Mouse (Mus musculus): ENCODE data around the gene Tmem200c.

Tmem200c gene

GRCm38 (mm10) chr17:68826323-68826722 lies at the start of gene Tmem200c:
TSS of gene Tmem200c (plus strand) at chr17:68826623.
- no peak for DNase-seq (ENCODE audit: low read depth, low spot score)

- DNase-seq (ENCODE audit: low read depth, low spot score), result no peak
Observed at GRCm38 (mm10) chr17:68793741-68794140, 32.7 kb upstream of the Tmem200c start.

DNA sequence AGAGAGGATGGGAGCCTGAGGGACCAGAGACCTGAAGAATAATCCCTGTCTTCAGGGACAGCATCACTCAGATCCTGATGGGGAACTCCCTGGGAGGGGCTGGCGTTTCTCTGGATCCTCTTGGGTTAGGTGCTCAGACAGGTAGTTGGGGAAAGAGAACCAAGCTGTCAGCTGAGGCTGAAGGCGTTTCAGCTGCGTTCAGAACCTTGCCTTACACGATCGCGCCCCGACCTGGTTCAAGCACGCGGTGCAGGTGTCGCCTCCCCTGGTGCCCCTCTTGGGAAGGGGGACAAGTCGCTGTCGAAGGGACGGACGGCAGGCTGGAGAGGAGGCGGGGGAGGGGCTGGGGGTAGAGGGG lies 10.2 kb downstream of the Tmem200c start:
- no peak for DNase-seq (ENCODE audit: low read depth, low spot score)

- DNase-seq (ENCODE audit: low read depth, low spot score), result no peak
Observed at GRCm38 (mm10) chr17:68837013-68837858, 10.8 kb downstream of the Tmem200c start.

GRCm38 (mm10) chr17:68837859-68838194 lies 11.4 kb downstream of the Tmem200c start:
- no peak for DNase-seq (ENCODE audit: low read depth, low spot score)

- no peak for DNase-seq (ENCODE audit: low read depth, low spot score)
Observed at GRCm38 (mm10) chr17:68839888-68840571, 13.6 kb downstream of the Tmem200c start.

- DNase-seq (ENCODE audit: low read depth, low spot score), result no peak
Observed at GRCm38 (mm10) chr17:68840572-68840939, 14.1 kb downstream of the Tmem200c start.

- no peak for DNase-seq (ENCODE audit: low read depth, low spot score)
Observed at GRCm38 (mm10) chr17:68841097-68841891, 14.9 kb downstream of the Tmem200c start.

GRCm38 (mm10) chr17:68841892-68842252 lies 15.4 kb downstream of the Tmem200c start:
- DNase-seq (ENCODE audit: low read depth, low spot score), result no peak

DNA sequence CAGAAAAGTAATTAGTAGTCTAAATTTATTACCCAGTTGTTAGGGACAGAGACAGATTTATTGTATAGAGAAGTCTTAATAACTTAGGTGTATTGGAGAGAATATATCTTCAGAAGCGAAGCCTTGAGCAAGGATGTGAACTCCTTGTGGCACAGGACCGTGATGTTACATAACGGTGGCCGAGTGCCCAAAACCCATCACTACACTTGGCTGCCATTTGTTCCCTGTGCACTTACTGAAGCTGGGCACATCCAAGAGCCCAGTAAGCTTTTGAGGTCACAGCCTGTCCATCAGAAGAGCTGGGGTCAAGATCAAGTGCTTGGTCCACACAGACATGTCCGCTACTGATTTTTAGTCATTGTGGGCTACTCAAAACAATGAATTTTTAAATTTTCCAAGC lies 19.5 kb downstream of the Tmem200c start:
- DNase-seq (ENCODE audit: low read depth, low spot score), result no peak

DNA sequence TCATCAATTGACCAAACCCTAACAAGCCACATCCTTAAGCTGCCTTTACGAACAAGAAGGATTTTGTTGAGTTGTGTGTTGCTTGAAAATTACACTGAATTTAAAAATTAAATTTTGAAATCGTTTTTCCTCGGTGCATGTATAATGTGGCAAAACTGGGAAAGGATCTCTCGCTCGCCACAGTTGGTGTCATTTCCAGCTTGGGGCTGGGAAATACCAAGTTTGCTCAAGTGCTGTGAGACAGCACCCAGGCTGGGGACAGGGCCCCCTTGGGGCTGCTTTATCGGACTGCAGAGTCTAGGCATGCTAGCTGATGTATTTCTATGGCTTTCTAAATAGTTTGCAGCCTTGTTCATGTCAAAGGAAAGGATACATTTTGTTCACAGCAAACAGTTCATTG lies 22.3 kb downstream of the Tmem200c start:
- no peak for DNase-seq (ENCODE audit: low read depth, low spot score)

- DNase-seq (ENCODE audit: low read depth, low spot score), result no peak
Observed at GRCm38 (mm10) chr17:68852171-68852966, 25.9 kb downstream of the Tmem200c start.

- DNase-seq (ENCODE audit: low read depth, low spot score), result no peak
Observed at GRCm38 (mm10) chr17:68864175-68864574, 37.8 kb downstream of the Tmem200c start.

- DNase-seq (ENCODE audit: low read depth, low spot score), result no peak
Observed at GRCm38 (mm10) chr17:68868439-68868838, 42.0 kb downstream of the Tmem200c start.

DNA sequence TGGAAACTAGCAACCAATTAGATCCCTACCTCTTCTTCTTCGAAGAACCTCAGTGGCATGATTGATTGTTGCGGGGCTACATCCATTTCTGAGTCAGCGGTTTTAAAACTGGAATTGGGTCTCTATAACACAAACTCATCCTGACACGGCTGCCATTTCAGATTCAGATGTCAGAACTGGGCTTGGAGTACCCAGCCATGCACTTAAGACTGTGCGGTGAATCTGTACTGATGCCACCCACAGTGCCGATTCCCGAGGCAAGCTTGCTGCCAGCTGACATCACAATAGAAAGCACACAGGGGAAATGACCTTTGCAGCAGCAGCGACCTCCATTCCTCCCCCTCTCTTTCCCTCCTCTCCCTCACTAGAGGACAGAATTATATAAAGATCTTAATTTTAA lies 47.6 kb downstream of the Tmem200c start:
- DNase-seq (ENCODE audit: low read depth, low spot score), result no peak

DNA sequence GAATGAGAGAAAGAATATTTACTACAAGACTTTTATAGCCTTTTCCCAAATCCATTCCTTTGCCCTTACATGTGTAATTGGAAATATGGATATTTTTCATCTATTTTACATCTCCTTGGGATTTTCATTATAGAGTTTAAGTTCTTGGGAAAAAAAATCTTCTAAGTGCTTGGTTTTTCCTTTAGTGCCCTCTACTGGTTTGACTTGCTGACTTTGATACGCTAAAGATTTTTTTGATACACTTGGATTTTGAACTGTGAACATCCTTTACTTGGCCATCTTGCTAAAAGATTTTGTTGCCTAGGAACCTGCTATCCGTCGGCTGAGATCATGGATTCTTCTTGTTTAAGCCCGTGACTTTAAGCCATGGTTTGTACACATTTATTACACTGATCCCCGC lies 48.8 kb downstream of the Tmem200c start:
- DNase-seq (ENCODE audit: low read depth, low spot score), result no peak

GRCm38 (mm10) chr17:68875917-68876495 lies 49.6 kb downstream of the Tmem200c start:
- no peak for DNase-seq (ENCODE audit: low read depth, low spot score)

- DNase-seq (ENCODE audit: low read depth, low spot score), result no peak
Observed at GRCm38 (mm10) chr17:68881725-68882524, 55.5 kb downstream of the Tmem200c start.

- DNase-seq (ENCODE audit: low read depth, low spot score), result no peak
Observed at GRCm38 (mm10) chr17:68883474-68884083, 57.2 kb downstream of the Tmem200c start.

DNA sequence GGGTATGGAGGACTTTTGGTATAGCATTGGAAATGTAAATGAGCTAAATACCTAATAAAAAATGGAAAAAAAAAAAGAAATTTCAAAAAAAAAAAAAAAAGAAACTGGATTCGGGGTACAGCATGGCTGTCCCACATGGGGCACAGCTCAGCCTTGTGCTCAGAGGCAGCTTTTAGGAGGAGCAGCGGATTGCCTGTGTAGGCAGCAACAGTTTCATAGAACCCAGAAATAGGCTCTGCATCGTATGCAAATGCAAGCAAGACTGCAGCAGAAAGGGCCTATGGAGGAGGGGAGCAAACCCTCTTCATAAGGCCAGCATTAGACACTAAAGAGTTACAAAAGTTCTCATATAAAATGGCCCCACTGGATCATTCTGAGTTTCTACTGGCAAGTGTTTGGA lies 64.2 kb downstream of the Tmem200c start:
- no peak for DNase-seq (ENCODE audit: low read depth, low spot score)
